Mouse (Mus musculus) kidney, postnatal 0 days (tissue): Measurements from ENCODE around the gene Tada3. TPM values are rescaled to one million over a fixed set of nuclear protein-coding genes. Genes with fewer than 3 reads are reported as not detected.

Experiments
- ATAC-seq: fragments of 200-750 bp; cut with Nextera tagmentation; replicated peaks from 2 replicates; pipeline ENCODE4 v1.8.0; 2017; ENCODE audit warnings: low read depth, moderate number of reproducible peaks, moderate TSS enrichment, moderate library complexity; ENCODE audit not compliant: low FRiP score
- DNase-seq: peaks from one replicate; pipeline ENCODE4 v3.0.0-alpha.2; 2016; ENCODE audit warnings: low spot score
- H3K27ac ChIP-seq: fragments of 300-500 bp; sonication (generic); 2 replicates; pipeline ENCODE4 v1.5.1; 2014; ENCODE audit warnings: mild to moderate bottlenecking
- H3K27me3 ChIP-seq: fragments of 300-500 bp; sonication (generic); 2 replicates; pipeline ENCODE4 v1.6.1; 2014; ENCODE audit warnings: low read length, mixed read lengths; ENCODE audit not compliant: insufficient read depth
- H3K36me3 ChIP-seq: fragments of 300-500 bp; sonication (generic); 2 replicates; pipeline ENCODE4 v1.6.1; 2014; ENCODE audit warnings: low read length, mixed read lengths; ENCODE audit not compliant: insufficient read depth
- H3K4me1 ChIP-seq: fragments of 300-500 bp; sonication (generic); replicated peaks from 2 replicates; pipeline ENCODE4 v1.6.1; 2014; ENCODE audit warnings: antibody characterized with exemption, low read length, mixed read lengths; ENCODE audit not compliant: insufficient read depth
- H3K4me2 ChIP-seq: fragments of 300-500 bp; sonication (generic); 2 replicates; pipeline ENCODE4 v1.6.1; 2014; ENCODE audit warnings: mild to moderate bottlenecking, low read length, moderate library complexity, mixed read lengths
- H3K4me3 ChIP-seq: fragments of 300-500 bp; sonication (generic); replicated peaks from 2 replicates; pipeline ENCODE4 v1.5.1; 2014; ENCODE audit warnings: low read depth, low read length
- H3K9ac ChIP-seq: fragments of 300-500 bp; sonication (generic); 2 replicates; pipeline ENCODE4 v1.6.1; 2014; ENCODE audit warnings: low read depth, low read length
- H3K9me3 ChIP-seq: fragments of 300-500 bp; sonication (generic); replicated peaks from 2 replicates; pipeline ENCODE4 v1.6.1; 2016; ENCODE audit warnings: low read length, inconsistent platforms, mixed read lengths
- CTCF ChIP-seq: IDR thresholded peaks from 2 replicates; pipeline ENCODE4 v1.5.1; 2016; ENCODE audit warnings: antibody characterized with exemption, low read depth, mild to moderate bottlenecking, moderate library complexity
- WGBS: fragments of 180-500 bp; shearing (Covaris S2); extraction: QIAGEN DNeasy Blood & Tissue Kit; methylation state at CpG from one replicate; pipeline ENCODE4 v1.1.7; 2014; 5-methylcytosine and 5-hydroxymethylcytosine counted together
- polyA plus RNA-seq: library from polyadenylated mRNA; unstranded; fragments of >200 nt; fragmentation: Nextera tagmentation; extraction: Ambion mirVana; gene quantifications from 2 replicates; pipeline ENCODE4 v1.2.1, GENCODE M21; 2015

Gene Tada3
- polyA plus RNA-seq, 1 experiment from 2014 or later, result 37.9 TPM

- H3K9me3 ChIP-seq, result no peaks in the 10 kb centered on the region
- peak overlapping the region; percentile 32; the same call in 1 of the 2 replicates for H3K9ac ChIP-seq
- 28% methylated on average over 10 of the region's 10 CpGs for WGBS
- no peak for TF ChIP-seq CTCF
- peak overlapping the region; percentile 66 for H3K4me2 ChIP-seq
- peak overlapping the region; percentile 30 for H3K4me3 ChIP-seq
- 0 out of 2 replicates have a peak, but pooled peaks cover 5% of the 10 kb centered on the region for H3K4me1 ChIP-seq
- DNase-seq (no peak), ATAC-seq (no peak)
- no peaks in the 10 kb centered on the region for H3K27me3 ChIP-seq
- H3K27ac ChIP-seq, result no peak overlapping the region
- H3K36me3 ChIP-seq, result peaks cover 34% of the 10 kb centered on the region
These were observed 14.3 kb upstream of the Tada3 start for GRCm38 (mm10) chr6:113392015-113392386.

- WGBS, result 88% methylated on average over 3 of the region's 3 CpGs
These were observed 13.0 kb upstream of the Tada3 start for GRCm38 (mm10) chr6:113390715-113391114.

GRCm38 (mm10) chr6:113388960-113389359 lies 11.3 kb upstream of the Tada3 start, which contains the start of gene Ttll3:
Ttll3 (plus strand) TSS chr6:113389260.
- Histone ChIP-seq H3K27ac (no peak within 1 kb of the TSS), H3K9ac (no peak within 1 kb of the TSS), H3K4me1 (0 out of 2 replicates have a peak, but pooled peaks cover 5% of the 10 kb centered on the region), H3K36me3 (peaks cover 57% of the 10 kb centered on the region), H3K4me3 (no peak within 1 kb of the TSS), H3K27me3 (no peaks in the 10 kb centered on the region), H3K4me2 (no peak within 1 kb of the TSS), H3K9me3 (no peaks in the 10 kb centered on the region)
- ATAC-seq (no peak), DNase-seq (no peak)
- WGBS, result 66% methylated on average over 8 of the region's 8 CpGs
- TF ChIP-seq CTCF, result no peak

More at GRCm38 (mm10) chr6:113390715-113391114, 13.0 kb upstream of the Tada3 start:
- no peaks in the 10 kb centered on the region for H3K9me3 ChIP-seq
- ATAC-seq, result no peak
- no peak for TF ChIP-seq CTCF
- H3K36me3 ChIP-seq, result peaks cover 40% of the 10 kb centered on the region
- H3K27ac ChIP-seq, result no peak overlapping the region
- no peak overlapping the region for H3K9ac ChIP-seq
- H3K4me3 ChIP-seq, result no peak overlapping the region
- H3K4me1 ChIP-seq, result 0 out of 2 replicates have a peak, but pooled peaks cover 5% of the 10 kb centered on the region
- DNase-seq, result no peak
- H3K4me2 ChIP-seq, result no peak overlapping the region
- H3K27me3 ChIP-seq, result no peaks in the 10 kb centered on the region

GRCm38 (mm10) chr6:113386025-113386424 lies 8.3 kb upstream of the Tada3 start:
- Histone ChIP-seq H3K36me3 (peaks cover 84% of the 10 kb centered on the region), H3K4me3 (no peak overlapping the region), H3K4me1 (no peaks in the 10 kb centered on the region), H3K4me2 (no peak overlapping the region), H3K27me3 (no peaks in the 10 kb centered on the region), H3K9ac (no peak overlapping the region), H3K27ac (no peak overlapping the region), H3K9me3 (no peaks in the 10 kb centered on the region)
- WGBS, result 36% methylated on average over 3 of the region's 3 CpGs
- no peak for ATAC-seq
- TF ChIP-seq CTCF, result no peak
- no peak for DNase-seq

- H3K36me3 ChIP-seq, result peaks cover 77% of the 10 kb centered on the region
- no peaks in the 10 kb centered on the region for H3K9me3 ChIP-seq
- H3K9ac ChIP-seq, result no peak overlapping the region
- no peaks in the 10 kb centered on the region for H3K4me1 ChIP-seq
- no peak overlapping the region for H3K27ac ChIP-seq
- no peak overlapping the region for H3K4me3 ChIP-seq
- H3K4me2 ChIP-seq, result no peak overlapping the region
- no peak for DNase-seq
- no peak for ATAC-seq
- TF ChIP-seq CTCF, result no peak
- 87% methylated on average over 11 of the region's 11 CpGs for WGBS
- H3K27me3 ChIP-seq, result no peaks in the 10 kb centered on the region
These were observed 7.6 kb upstream of the Tada3 start for GRCm38 (mm10) chr6:113385160-113385714.

GRCm38 (mm10) chr6:113384351-113384927 lies 6.8 kb upstream of the Tada3 start:
- no peak for ATAC-seq
- Histone ChIP-seq H3K4me1 (no peaks in the 10 kb centered on the region), H3K9me3 (no peaks in the 10 kb centered on the region), H3K9ac (no peak overlapping the region), H3K27ac (no peak overlapping the region), H3K4me3 (no peak overlapping the region), H3K4me2 (no peak overlapping the region), H3K27me3 (no peaks in the 10 kb centered on the region), H3K36me3 (peaks cover 72% of the 10 kb centered on the region)
- no peak for TF ChIP-seq CTCF
- DNase-seq, result no peak
- WGBS, result 95% methylated on average over 8 of the region's 8 CpGs
